Mouse (Mus musculus) monocyte, adult 2 months (primary cell): Measurements from ENCODE around the gene Ttf2.

ENCODE experiments used
- DNase-seq, 2 experiments: peaks; one replicate each; pipeline ENCODE4 v3.0.0; 2022; ENCODE audit warnings: low spot score in 2 of 2, low read depth in 1 of 2

Ttf2 gene

GRCm38 (mm10) chr3:100989417-100989816 is 20.0 kb upstream of the Ttf2 start:
- no peak for DNase-seq

- no peak for DNase-seq
These were observed 9.8 kb upstream of the Ttf2 start for GRCm38 (mm10) chr3:100979290-100979689.

- no peak for DNase-seq
These were observed 4.4 kb upstream of the Ttf2 start for GRCm38 (mm10) chr3:100973906-100974305.

DNA sequence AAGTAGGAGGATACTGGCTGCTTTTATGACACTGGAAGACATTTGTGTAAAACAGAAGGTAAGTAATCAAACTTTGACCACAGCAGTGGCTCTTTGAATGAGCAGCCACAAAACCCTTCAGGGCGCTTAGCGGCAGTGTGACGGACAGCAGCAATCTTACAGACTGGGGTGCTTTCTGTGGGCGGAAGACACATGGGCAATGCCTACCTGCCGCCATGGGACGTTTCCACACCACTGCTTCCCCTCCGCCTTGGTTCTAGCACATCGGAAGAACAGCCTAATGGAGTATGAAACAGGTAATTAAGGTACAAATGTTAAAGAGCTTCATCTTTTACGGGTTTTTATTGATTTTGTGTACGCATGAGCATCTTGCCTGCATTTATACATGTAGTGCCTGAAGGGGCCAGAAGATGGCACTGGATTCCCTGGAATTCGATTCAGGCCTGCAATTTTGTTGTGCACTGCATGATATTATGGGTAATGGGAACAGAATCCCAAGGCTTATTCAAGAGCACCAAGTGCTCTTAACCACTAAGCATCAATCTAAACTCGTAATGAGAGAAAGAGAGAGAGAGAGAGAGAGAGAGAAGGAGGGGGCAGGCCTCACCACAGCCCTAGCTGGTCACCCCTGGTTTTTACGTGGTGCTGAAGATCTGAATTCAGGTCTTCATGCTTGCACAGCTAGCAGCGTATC is 5.5 kb downstream of the Ttf2 start:
- DNase-seq = no peak

DNA sequence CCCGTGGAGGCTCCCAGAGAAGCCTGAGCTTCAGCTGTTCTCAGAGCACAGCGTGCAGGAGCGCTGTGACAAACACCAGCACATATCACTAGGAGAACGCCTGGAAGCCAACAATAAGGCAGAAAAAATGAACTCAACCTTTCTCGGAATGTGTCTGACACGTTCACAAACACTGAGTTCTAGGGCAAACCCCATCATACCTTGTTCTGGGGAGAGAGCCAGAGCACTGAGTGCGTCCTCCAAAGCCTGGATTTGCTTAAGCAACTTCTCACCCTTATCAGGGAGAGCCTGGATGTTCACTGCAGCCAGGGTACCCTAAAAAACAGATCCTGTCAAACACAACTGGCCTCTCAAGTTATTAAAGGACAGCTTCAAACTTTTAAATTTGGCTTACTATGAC is 8.0 kb downstream of the Ttf2 start:
- no peak for DNase-seq

DNA sequence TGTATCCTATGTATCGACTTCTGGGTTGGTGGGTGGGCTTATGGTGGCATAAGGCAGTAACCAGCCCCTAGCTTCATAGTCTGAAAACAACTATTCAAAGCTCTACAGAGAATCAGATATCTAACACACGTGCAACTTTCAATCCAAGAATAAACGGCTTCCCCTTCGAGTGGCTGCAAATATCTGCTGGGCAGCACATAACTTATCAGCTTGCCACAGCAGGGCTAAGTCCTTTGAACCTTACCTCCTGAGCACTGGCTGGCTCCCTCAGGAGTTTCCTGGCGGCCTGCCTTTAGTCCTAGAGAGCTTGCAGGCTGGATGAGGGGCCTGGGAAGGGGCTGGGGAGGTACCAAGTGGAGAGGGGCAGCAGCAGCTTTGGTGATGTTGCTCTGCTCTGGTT is 8.5 kb downstream of the Ttf2 start:
- no peak for DNase-seq

- no peak for DNase-seq
These were observed 14.8 kb downstream of the Ttf2 start for GRCm38 (mm10) chr3:100954616-100955015.

DNA sequence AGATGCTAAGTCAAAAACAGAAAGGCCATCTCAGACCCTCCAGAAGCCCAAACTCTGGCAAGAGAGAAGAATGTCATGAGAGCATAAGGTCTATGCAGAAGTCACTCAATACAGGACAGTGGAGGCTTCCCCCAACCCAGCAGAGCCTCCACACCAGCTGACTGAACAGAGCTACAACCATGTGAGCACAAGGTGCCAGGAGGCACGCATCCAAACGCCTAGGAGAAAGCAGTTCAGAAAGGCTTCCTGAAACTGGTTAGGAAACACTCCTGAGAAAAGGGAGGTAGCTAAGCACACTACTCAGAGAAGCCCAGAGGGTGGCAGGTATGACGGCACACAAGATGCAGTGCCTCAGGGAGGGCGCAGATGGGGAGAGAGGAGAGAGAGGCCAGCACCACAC is 17.9 kb downstream of the Ttf2 start:
- DNase-seq = no peak

- DNase-seq = no peak
These were observed 22.2 kb downstream of the Ttf2 start for GRCm38 (mm10) chr3:100947286-100947685.

DNA sequence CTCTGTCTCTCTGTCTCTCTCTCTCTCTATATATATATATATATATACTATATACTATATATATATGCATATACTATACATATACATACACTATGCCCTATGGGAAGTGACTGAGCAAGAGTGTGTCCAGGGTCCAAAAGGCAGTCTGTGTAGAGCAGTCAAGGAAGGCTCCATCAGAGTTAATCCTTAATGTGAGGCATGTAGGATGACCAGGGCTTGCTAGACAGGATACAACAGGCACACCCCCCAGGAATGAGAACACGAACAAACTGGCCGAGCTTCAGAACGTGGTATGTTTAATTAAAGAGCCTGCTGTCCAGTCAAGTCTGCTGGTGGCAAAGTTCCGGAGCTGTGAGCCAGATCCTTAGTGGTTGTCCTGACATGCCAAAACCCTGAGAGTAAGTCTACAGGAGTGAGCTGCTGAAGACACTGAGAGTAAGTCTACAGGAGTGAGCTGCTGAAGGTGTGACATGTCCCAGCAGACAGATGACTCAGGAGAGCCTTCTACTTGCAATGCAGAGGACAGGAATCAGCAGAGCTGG is 28.9 kb downstream of the Ttf2 start:
- DNase-seq = no peak

GRCm38 (mm10) chr3:100938211-100938610 is 31.3 kb downstream of the Ttf2 start:
- DNase-seq = no peak

DNA sequence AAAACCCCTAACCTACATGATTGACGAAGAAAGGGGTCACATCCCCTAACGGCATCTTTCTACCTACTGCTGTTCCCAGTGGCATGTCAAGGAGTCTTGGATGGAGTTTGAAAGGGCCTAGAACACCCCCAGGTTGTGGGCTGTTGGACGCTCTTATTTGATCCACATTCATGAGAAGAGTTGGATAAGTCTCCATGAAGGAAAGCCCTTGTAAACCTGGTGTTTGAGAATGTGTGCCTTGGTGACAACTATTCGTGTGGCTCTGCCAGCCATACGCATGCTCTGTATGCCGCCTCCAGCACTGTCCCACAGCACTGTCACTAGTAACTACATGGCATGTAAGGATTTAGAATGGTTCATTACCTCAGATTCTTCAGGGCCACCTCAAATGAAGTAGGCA is 33.3 kb downstream of the Ttf2 start:
- no peak for DNase-seq

GRCm38 (mm10) chr3:100935521-100935920 is 33.9 kb downstream of the Ttf2 start:
- no peak for DNase-seq

DNA sequence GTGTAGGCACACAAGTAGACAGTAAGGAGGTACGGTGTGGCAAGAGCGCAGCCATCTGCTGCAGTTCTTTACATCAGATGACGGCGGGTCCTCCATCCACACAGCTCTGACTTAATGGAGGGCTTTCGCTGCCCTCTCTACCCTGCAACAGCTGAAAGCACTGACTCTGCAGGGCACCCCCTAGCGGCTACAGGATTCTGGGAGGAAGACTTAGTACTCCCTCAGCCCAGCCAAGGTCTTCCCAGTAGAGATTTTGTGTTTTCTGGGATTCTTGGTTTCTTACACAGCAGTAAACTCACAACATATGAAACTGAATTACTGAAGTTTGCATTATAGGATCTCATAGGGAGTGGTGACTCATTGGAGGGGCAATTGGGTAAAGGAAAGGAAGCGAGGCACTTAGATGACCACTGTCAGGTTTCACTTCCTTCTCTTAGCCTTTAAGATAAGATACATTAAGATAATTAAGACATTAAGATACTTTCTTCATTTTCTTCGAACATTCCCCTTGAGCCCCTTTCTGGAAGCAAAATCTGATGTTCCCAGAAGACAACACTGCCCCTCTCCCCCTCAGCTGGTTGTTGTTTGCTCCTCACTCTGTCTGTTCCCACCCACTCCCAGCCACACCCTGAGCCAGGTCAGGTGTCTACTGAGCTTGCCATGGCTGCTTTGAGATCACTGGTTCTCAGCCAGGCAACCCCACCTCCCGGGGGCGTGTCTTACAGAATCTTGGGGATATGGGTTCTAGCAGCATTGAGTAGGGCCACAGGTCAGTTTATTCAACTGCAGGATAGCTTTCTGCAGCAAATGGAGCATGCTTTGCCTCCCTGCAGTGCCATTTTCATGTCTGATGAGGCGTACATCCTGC is 37.2 kb downstream of the Ttf2 start:
- no peak for DNase-seq

- DNase-seq = no peak
These were observed 38.0 kb downstream of the Ttf2 start for GRCm38 (mm10) chr3:100931332-100932076.

GRCm38 (mm10) chr3:100925176-100925575 is 44.3 kb downstream of the Ttf2 start:
- no peak for DNase-seq

DNA sequence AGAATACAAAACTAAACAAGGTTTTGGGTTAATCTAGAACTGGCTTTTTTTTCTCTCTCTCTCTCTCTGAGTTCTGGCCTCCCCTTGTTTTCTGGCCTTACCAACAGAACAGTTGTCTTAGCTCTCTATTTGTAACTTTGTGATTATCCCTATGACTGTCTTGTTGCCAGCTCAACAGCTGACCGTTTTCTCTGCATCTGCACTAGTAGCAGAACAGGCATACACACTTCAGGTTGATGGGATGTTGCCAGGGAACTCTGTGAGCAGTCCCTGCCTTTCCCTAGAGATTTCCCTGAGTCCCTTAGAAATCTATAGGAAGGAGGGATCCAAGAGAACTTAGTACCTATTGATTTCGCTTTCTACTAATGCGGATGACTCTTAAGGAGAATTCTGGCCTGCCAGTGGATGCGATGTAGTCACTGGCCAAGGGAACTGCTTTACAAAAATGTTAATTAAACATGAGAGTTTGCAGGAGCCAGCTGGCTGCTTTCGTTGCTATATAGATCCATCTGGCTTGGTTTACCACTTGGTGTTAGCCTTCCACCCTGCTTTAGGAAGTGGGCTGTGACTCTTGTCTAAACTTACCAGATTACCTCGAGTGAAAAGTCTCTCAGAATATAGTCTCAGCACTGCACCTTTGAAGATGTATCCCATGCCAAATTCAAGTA is 45.3 kb downstream of the Ttf2 start:
- no peak for DNase-seq

- no peak for DNase-seq
These were observed 46.7 kb downstream of the Ttf2 start for GRCm38 (mm10) chr3:100922506-100923375.

DNA sequence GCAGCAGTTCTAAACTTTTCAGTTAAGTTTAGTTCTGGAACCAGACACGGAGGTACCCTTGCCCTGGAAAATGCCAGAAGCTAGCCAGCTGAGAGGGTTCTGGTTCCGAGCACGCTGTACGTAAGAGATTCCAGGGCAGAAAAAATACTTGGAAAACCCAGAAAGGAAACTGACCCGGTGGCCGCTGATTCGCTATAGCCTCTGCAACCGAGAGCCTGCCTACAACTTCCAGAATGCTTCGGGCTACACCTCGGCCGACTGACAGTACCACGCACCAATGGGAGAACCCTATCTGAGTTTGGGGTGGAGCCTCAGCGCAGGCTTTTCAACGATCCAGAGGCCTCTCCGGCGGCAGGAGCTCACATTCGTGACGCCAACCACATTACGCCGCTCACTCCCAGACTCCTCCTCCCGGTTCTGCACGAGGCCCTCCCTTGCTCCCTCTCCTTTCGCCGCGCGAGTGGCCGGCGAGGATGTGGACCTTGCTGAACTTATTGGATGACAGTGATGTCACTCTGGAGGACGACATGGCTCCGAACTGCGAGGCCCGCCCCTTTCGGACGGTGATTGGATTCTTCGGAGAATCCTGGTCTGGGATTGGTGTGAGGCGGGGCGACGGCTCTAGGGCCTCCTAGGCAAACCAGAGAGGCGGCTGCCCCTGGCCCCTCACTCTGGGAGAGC is 47.5 kb downstream of the Ttf2 start, which contains the start of gene Trim45:
Gene Trim45 (plus strand): TSS at position 378 of the 681 bp plus-strand sequence.
- DNase-seq = peak; percentile 95 to 97
